Mouse (Mus musculus) heart, postnatal 0 days (tissue): ENCODE results near the gene Reps1.

Experiments used
- CTCF ChIP-seq: IDR thresholded peaks from 2 replicates; pipeline ENCODE4 v1.5.1; 2016; ENCODE audit warnings: antibody characterized with exemption, control low read depth, low read depth
- EP300 ChIP-seq: IDR thresholded peaks from 2 replicates; pipeline ENCODE4 v1.6.1; 2016; ENCODE audit warnings: antibody characterized with exemption, low read depth

DNA sequence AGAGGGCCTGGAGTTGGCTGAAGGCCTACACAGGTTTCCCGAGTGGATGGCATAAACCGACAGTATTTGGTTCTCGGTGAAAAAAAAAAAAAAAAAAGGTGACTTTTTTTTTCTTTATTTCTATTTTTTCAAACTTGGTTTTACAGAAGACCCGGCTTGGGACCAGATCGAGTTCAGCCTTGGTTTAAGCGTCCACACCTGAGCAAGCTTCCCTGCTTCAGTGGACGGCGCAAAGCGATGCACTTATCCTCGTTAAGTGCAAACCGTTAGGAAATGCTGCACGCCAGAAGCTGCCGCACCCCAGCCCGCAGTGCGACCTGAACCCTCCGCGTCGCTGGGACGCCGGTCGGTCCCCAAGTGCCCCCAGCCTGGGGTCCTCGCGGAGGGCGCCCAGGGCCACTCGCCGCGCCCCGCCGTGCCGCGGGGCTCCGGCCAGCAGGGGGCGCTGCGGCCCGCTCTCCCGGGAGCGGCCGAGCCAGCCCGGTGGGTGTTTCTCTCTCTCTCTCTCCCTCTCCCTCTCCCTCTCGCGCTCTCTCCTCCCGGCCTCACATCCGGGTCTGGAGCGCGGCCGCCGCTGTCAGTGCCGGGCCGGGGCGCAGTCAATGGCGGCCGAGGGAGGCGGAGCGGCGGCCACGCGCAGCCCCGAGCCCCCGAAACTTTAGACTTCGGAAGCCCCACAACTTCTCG is 509 bp upstream of the Reps1 start:
- TF ChIP-seq CTCF (peak; percentile 41), EP300 (no peak)
